Mouse (Mus musculus) cerebellum, adult 2 months (tissue): Measurements from ENCODE around the gene Actr6.

ENCODE experiments used
- CTCF ChIP-seq: fragments of 200-500 bp; IDR thresholded peaks from 2 replicates; pipeline ENCODE4 v1.5.1; 2011; ENCODE audit warnings: low read depth, mild to moderate bottlenecking, control low read depth, low read length, moderate library complexity, borderline replicate concordance; ENCODE audit not compliant: insufficient read depth
- POLR2A ChIP-seq: fragments of 200-500 bp; IDR thresholded peaks from 2 replicates; pipeline ENCODE4 v1.6.1; 2011; ENCODE audit warnings: low read length, control low read depth, borderline replicate concordance; ENCODE audit not compliant: insufficient read depth

DNA sequence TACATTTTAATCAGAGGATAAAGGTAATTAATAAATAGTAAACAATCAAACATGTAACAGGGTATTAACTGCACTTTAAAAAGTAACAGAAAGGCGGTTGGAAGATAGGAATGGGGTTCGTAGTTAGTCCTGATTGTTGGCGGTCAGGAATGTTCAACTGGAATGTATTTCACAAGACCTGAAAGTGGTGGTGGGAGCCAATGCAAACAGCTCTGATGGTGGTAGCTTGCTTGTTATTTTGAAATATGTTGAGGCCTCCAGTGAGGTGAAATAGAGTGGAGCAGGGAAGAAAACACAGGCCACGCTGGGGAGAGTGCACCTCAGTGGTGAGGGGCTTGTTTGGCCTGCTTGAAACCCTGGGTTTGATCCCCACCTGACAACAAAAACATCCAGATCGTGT, 19.0 kb upstream of the Actr6 start:
- no peak for TF ChIP-seq POLR2A
- no peak for TF ChIP-seq CTCF
